Mouse (Mus musculus) neural tube, embryonic 15.5 days (tissue): ENCODE measurements at regions not wholly inside any gene's neighbourhood (a gene's known extent, or its start where the extent isn't known, plus 50 kb on each side); places are given as distances from the start of the nearest gene placed in this dataset.

ENCODE experiments used
- ATAC-seq: fragments of 200-750 bp; cut with Nextera tagmentation; 2 replicates; pipeline ENCODE4 v1.8.0; 2017; ENCODE audit warnings: mild to moderate bottlenecking, moderate TSS enrichment, moderate library complexity; ENCODE audit not compliant: low FRiP score
- H3K27ac ChIP-seq: fragments of 300-500 bp; sonication (generic); replicated peaks from 2 replicates; pipeline ENCODE4 v1.5.1; 2015; ENCODE audit warnings: mild to moderate bottlenecking, inconsistent platforms
- H3K27me3 ChIP-seq: fragments of 300-500 bp; sonication (generic); replicated peaks from 2 replicates; pipeline ENCODE4 v1.6.1; 2015; ENCODE audit warnings: inconsistent platforms
- H3K36me3 ChIP-seq: fragments of 300-500 bp; sonication (generic); 2 replicates; pipeline ENCODE4 v1.6.1; 2015; ENCODE audit warnings: inconsistent platforms
- H3K4me1 ChIP-seq: fragments of 300-500 bp; sonication (generic); 2 replicates; pipeline ENCODE4 v1.6.1; 2015; ENCODE audit warnings: inconsistent platforms
- H3K4me2 ChIP-seq: fragments of 300-500 bp; sonication (generic); 2 replicates; pipeline ENCODE4 v1.6.1; 2015; ENCODE audit warnings: inconsistent platforms, mild to moderate bottlenecking, moderate library complexity
- H3K4me3 ChIP-seq: fragments of 300-500 bp; sonication (generic); replicated peaks from 2 replicates; pipeline ENCODE4 v1.5.1; 2015; ENCODE audit warnings: mild to moderate bottlenecking, inconsistent platforms
- H3K9ac ChIP-seq: fragments of 300-500 bp; sonication (generic); replicated peaks from 2 replicates; pipeline ENCODE4 v1.6.1; 2015; ENCODE audit warnings: mild to moderate bottlenecking, inconsistent platforms
- H3K9me3 ChIP-seq: fragments of 300-500 bp; sonication (generic); replicated peaks from 2 replicates; pipeline ENCODE4 v1.6.1; 2016; ENCODE audit warnings: inconsistent platforms
- WGBS: fragments of 180-500 bp; shearing (Covaris S2); methylation state at CpG from one replicate; pipeline ENCODE4 v1.1.7; 2015; ENCODE audit warnings: mixed read lengths; 5-methylcytosine and 5-hydroxymethylcytosine counted together

GRCm38 (mm10) chr8:77774551-77775335, 50.5 kb upstream of the Ednra start:
- WGBS, result 53% methylated on average over 8 of the region's 8 CpGs

DNA sequence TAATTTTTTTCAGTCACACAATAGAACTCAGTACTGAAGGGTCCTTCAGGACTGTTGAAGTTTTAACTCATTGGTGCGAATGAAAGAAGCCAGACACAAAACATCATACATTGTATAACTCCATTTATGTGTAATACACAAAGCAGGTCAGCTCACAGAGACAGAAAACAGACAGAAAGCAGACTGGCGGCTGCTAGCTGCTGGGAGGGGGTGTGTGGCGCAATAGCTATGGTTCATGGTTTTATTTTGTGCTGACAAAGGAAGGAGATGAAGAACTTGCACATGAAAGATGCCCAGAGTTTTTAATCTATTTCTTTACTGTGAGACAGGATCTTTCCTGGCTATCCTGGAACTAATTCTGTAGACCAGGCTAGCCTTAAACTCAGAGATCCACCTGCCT, 51.3 kb upstream of the Ednra start:
- Histone ChIP-seq H3K4me1 (no peaks in the 10 kb centered on the region), H3K4me2 (no peak overlapping the region), H3K27me3 (no peaks in the 10 kb centered on the region), H3K9ac (no peak overlapping the region), H3K27ac (no peak overlapping the region), H3K36me3 (no peaks in the 10 kb centered on the region), H3K4me3 (no peak overlapping the region), H3K9me3 (no peaks in the 10 kb centered on the region)
- ATAC-seq, result no peak
- 94% methylated on average over 3 of the region's 3 CpGs for WGBS

More at GRCm38 (mm10) chr8:77774551-77775335, 50.5 kb upstream of the Ednra start:
- Histone ChIP-seq H3K4me3 (no peak overlapping the region), H3K9me3 (no peaks in the 10 kb centered on the region), H3K4me1 (no peaks in the 10 kb centered on the region), H3K27ac (no peak overlapping the region), H3K9ac (no peak overlapping the region), H3K36me3 (no peaks in the 10 kb centered on the region), H3K4me2 (no peak overlapping the region), H3K27me3 (no peaks in the 10 kb centered on the region)
- no peak for ATAC-seq

DNA sequence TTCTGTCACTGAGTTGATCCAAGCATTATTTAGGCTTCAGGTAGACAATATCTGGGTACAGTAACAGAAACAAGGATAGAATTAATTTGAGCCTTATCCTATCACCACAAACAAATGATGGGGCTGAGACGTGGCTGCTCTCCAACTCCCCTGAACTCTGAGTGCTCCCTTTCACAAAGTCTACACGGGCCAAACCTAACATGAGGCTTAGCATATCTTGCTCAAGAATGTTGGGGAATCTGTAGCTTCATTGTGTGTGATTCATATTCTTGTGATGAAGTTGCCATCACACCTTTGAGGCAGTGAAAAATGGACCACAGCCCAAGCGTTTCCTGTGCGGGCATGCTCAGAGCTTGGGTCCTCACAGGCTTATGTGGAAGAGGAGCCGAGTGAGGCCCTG, 53.3 kb upstream of the Ednra start:
- no peaks in the 10 kb centered on the region for H3K4me1 ChIP-seq
- H3K9me3 ChIP-seq, result no peaks in the 10 kb centered on the region
- H3K4me2 ChIP-seq, result no peak overlapping the region
- no peak overlapping the region for H3K9ac ChIP-seq
- H3K36me3 ChIP-seq, result no peaks in the 10 kb centered on the region
- no peak overlapping the region for H3K4me3 ChIP-seq
- WGBS, result 86% methylated on average over 5 of the region's 5 CpGs
- no peak for ATAC-seq
- H3K27me3 ChIP-seq, result no peaks in the 10 kb centered on the region
- H3K27ac ChIP-seq, result no peak overlapping the region

GRCm38 (mm10) chr8:77785676-77786255, 61.5 kb upstream of the Ednra start:
- WGBS, result 86% methylated on average over 4 of the region's 4 CpGs
- no peaks in the 10 kb centered on the region for H3K9me3 ChIP-seq
- H3K4me1 ChIP-seq, result no peaks in the 10 kb centered on the region
- H3K4me2 ChIP-seq, result no peak overlapping the region
- no peaks in the 10 kb centered on the region for H3K27me3 ChIP-seq
- H3K36me3 ChIP-seq, result no peaks in the 10 kb centered on the region
- no peak for ATAC-seq
- no peak overlapping the region for H3K9ac ChIP-seq
- no peak overlapping the region for H3K4me3 ChIP-seq
- no peak overlapping the region for H3K27ac ChIP-seq

- 60% methylated on average over 1 of the region's 1 CpGs for WGBS
- Histone ChIP-seq H3K4me3 (no peak overlapping the region), H3K4me2 (no peak overlapping the region), H3K9me3 (no peaks in the 10 kb centered on the region), H3K9ac (no peak overlapping the region), H3K27ac (no peak overlapping the region), H3K36me3 (no peaks in the 10 kb centered on the region), H3K27me3 (no peaks in the 10 kb centered on the region), H3K4me1 (no peaks in the 10 kb centered on the region)
- no peak for ATAC-seq
Measured at GRCm38 (mm10) chr8:77794911-77795310, 70.6 kb upstream of the Ednra start.

- H3K27me3 ChIP-seq, result no peaks in the 10 kb centered on the region
- no peak overlapping the region for H3K9ac ChIP-seq
- no peaks in the 10 kb centered on the region for H3K36me3 ChIP-seq
- no peak for ATAC-seq
- H3K4me1 ChIP-seq, result no peaks in the 10 kb centered on the region
- no peaks in the 10 kb centered on the region for H3K9me3 ChIP-seq
- 86% methylated on average over 9 of the region's 9 CpGs for WGBS
- H3K4me3 ChIP-seq, result no peak overlapping the region
- H3K27ac ChIP-seq, result no peak overlapping the region
- no peak overlapping the region for H3K4me2 ChIP-seq
Measured at GRCm38 (mm10) chr8:77803147-77803903, 79.1 kb upstream of the Ednra start.

GRCm38 (mm10) chr8:77804536-77804935, 80.3 kb upstream of the Ednra start:
- H3K27me3 ChIP-seq, result no peaks in the 10 kb centered on the region
- no peak overlapping the region for H3K27ac ChIP-seq
- H3K4me3 ChIP-seq, result no peak overlapping the region
- WGBS, result 94% methylated on average over 6 of the region's 6 CpGs
- no peak for ATAC-seq
- H3K36me3 ChIP-seq, result no peaks in the 10 kb centered on the region
- no peaks in the 10 kb centered on the region for H3K9me3 ChIP-seq
- H3K4me2 ChIP-seq, result no peak overlapping the region
- no peaks in the 10 kb centered on the region for H3K4me1 ChIP-seq
- no peak overlapping the region for H3K9ac ChIP-seq

GRCm38 (mm10) chr8:77804956-77805355, 80.7 kb upstream of the Ednra start:
- H3K36me3 ChIP-seq, result no peaks in the 10 kb centered on the region
- H3K9me3 ChIP-seq, result no peaks in the 10 kb centered on the region
- H3K9ac ChIP-seq, result no peak overlapping the region
- no peaks in the 10 kb centered on the region for H3K4me1 ChIP-seq
- no peak for ATAC-seq
- H3K27me3 ChIP-seq, result no peaks in the 10 kb centered on the region
- H3K4me3 ChIP-seq, result no peak overlapping the region
- WGBS, result 77% methylated on average over 4 of the region's 4 CpGs
- no peak overlapping the region for H3K27ac ChIP-seq
- no peak overlapping the region for H3K4me2 ChIP-seq

DNA sequence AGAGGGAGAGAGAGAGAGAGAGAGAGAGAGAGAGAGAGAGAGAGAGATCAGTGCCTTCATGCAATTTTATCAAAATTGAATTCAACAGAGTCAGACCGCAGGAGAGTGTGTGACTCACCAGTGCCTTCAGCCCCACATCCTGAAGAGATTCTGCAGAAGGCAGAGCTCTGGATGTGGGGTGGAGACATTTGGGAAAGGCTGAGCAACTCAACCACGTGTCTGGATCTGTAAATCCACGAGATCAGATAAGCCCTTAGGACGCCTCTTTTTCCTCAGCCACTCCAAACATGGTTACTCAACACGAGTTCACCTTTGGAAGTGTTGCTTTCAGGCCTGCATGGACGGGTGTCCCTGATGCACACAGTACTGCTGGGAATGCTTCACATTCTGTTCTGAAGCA, 81.4 kb upstream of the Ednra start:
- H3K27ac ChIP-seq, result no peak overlapping the region
- ATAC-seq, result no peak
- no peaks in the 10 kb centered on the region for H3K27me3 ChIP-seq
- H3K36me3 ChIP-seq, result no peaks in the 10 kb centered on the region
- H3K4me1 ChIP-seq, result no peaks in the 10 kb centered on the region
- no peak overlapping the region for H3K9ac ChIP-seq
- no peak overlapping the region for H3K4me3 ChIP-seq
- WGBS, result 82% methylated on average over 6 of the region's 6 CpGs
- no peak overlapping the region for H3K4me2 ChIP-seq
- no peaks in the 10 kb centered on the region for H3K9me3 ChIP-seq

- ATAC-seq, result no peak
Measured at GRCm38 (mm10) chr8:77814796-77815647, 90.8 kb upstream of the Ednra start.

GRCm38 (mm10) chr8:77815648-77815971, 91.3 kb upstream of the Ednra start:
- Histone ChIP-seq H3K9me3 (no peaks in the 10 kb centered on the region), H3K27me3 (no peaks in the 10 kb centered on the region), H3K4me2 (peak overlapping the region; percentile 19; the same call in 1 of the 2 replicates), H3K4me1 (0 out of 2 replicates have a peak, but pooled peaks cover 3% of the 10 kb centered on the region), H3K9ac (no peak overlapping the region), H3K27ac (no peak overlapping the region), H3K4me3 (no peak overlapping the region), H3K36me3 (no peaks in the 10 kb centered on the region)
- ATAC-seq, result no peak
- 28% methylated on average over 7 of the region's 7 CpGs for WGBS

More at GRCm38 (mm10) chr8:77814796-77815647, 90.8 kb upstream of the Ednra start:
- Histone ChIP-seq H3K36me3 (no peaks in the 10 kb centered on the region), H3K4me2 (no peak overlapping the region), H3K4me3 (no peak overlapping the region), H3K9ac (no peak overlapping the region), H3K27ac (no peak overlapping the region), H3K27me3 (no peaks in the 10 kb centered on the region), H3K4me1 (0 out of 2 replicates have a peak, but pooled peaks cover 3% of the 10 kb centered on the region), H3K9me3 (no peaks in the 10 kb centered on the region)
- 33% methylated on average over 12 of the region's 12 CpGs for WGBS
